Mouse (Mus musculus) urinary bladder, postnatal 14 days (tissue): Measurements from ENCODE around the gene Lcorl.
A peak's percentile ranks its signal among the peaks of the same experiment; 100 is the strongest.
"Not testable (repeated sequence)": the region's sequence is repeated elsewhere in the genome, so short reads cannot be mapped to it uniquely, and the experiment has no call there.

ENCODE experiments used
- DNase-seq: peaks from one replicate; pipeline ENCODE4 v3.0.0; 2021; ENCODE audit warnings: low spot score

Lcorl gene

GRCm38 (mm10) chr5:45709653-45710052 lies 147.8 kb downstream of the Lcorl start:
- DNase-seq, result no peak

DNA sequence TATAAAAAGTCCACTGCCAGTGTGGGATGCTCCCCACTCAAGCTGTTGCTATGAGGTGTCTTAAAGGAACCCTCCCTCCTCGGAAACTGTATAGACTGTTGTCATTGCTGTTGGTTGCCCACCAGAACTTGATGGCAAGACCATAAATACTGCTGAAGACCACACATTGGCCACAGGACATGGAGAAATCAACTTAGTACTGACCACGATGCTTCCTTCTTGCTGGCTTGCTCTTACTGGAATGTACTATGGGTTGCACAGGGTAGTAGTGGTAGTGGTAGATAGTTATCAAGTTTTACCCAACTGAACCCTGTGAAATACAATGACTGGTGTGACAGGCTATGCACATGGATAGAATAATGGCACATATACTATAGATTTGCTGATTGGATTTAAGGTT lies 150.6 kb downstream of the Lcorl start:
- DNase-seq, result no peak

- DNase-seq, result no peak
Observed at GRCm38 (mm10) chr5:45691678-45692077, 165.7 kb downstream of the Lcorl start.

- DNase-seq, result no peak
Observed at GRCm38 (mm10) chr5:45690802-45691201, 166.6 kb downstream of the Lcorl start.

- DNase-seq, result no peak
Observed at GRCm38 (mm10) chr5:45689152-45689551, 168.3 kb downstream of the Lcorl start.

DNA sequence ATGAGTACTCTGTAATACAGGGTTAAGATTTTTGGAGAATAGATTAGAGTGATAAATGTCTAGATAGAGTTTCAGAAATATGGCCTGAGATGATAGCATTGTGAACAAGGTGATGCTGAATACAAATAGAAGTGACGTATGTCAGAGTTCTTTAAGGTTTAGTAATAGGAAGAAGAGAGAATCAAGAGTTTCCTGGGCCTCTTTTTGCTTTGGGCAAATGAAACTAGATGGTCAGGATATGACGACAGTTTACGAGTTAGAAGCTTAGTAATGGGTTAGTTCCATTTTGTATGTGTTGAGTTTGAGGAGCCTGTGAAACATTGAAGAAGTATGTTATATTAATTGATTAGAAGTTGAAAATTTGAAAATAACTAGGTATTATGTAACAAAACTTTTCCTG lies 171.2 kb downstream of the Lcorl start:
- no peak for DNase-seq

DNA sequence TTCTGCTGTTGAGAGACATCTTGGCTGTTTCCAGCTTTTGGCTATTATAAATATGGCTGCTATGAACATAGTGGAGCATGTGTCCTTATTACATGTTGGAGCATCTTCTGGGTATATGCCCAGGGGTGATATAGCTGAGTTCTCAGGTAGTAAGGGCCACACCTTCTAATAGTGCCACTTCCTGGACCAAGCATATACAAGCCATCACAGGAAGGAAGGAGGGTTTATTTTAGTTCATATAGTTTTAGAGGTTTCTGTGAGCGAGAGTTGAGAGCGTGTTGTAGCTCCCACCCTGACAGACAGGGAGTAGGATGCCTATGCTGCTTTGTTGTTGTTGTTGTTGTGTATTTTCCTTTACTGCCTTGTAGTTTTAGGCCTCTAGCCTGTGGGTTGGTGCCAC lies 172.2 kb downstream of the Lcorl start:
- no peak for DNase-seq

DNA sequence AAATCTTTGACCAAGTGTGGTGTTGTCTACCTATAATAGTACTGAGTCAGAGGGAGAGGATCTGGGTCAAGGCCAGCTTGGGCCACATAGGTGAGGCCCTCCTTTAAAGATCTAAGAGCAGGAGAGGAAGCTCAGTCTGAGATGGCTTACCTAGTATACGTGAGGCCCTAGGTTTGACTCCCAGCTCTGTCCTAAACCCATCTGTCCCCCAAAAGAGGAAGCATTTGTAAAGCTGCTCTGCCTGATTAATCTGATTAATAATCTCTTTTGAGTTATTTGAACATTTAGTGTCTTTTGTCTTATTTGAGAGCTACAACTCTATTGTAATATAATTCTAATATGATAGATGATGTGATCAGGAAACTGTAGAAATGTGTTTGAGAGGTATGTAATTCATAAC lies 174.0 kb downstream of the Lcorl start:
- DNase-seq, result no peak

GRCm38 (mm10) chr5:45679955-45680354 lies 177.5 kb downstream of the Lcorl start:
- DNase-seq, result no peak

- DNase-seq, result no peak
Observed at GRCm38 (mm10) chr5:45677639-45678038, 179.8 kb downstream of the Lcorl start.

DNA sequence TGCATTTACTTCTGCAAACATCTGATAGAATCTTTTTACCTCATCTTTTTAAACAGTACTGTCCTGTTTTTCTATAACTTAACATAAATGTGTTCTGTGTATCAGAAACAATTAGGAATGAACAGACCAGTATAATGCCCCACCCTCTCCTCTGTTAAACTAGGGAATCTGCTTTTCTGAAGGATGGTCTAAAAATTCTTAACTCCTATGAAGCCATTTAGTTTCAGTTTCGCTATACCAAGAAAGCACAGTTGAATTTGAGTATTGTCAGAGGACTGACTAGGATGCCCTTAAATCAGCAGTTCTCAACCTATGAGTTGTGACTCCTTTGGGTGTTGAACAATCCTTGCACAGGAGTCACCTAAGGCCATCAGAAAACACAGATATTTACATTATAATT lies 182.4 kb downstream of the Lcorl start:
- DNase-seq, result no peak

DNA sequence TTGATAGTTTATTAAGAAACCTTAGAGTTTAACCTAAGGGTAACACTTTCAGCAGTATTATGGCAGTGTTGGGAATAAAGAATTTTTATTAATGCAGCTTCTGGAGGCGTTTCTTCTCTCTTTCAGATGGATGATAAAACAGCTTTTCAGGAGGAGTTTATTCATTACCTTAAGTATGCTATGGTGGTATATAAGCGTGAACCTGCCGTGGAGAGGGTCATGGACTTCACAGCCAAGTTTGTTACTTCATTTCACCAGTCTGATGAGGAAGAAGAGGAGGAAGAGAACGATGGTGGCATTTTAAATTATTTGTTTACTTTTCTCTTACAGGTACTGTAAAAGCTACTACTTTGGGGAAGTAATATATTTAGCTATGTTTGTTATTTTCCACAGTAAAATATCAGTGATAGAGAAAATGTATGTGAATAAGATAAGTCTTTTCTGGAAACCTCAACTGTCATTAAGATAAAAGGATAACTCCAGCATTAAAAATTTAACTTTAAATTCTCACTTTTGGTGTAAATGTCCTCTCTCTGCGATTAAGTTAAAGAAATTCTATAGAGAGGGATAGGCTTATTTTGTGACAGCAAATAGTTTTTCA lies 186.4 kb downstream of the Lcorl start:
- no peak for DNase-seq

GRCm38 (mm10) chr5:45670280-45670670 lies 187.1 kb downstream of the Lcorl start:
- DNase-seq, result no peak

GRCm38 (mm10) chr5:45669598-45670279 lies 187.7 kb downstream of the Lcorl start, which contains the start of gene Ncapg:
Ncapg (plus strand) TSS chr5:45669919.
- peak; percentile 100 for DNase-seq

- DNase-seq, result no peak
Observed at GRCm38 (mm10) chr5:45669234-45669597, 188.2 kb downstream of the Lcorl start.

GRCm38 (mm10) chr5:45668831-45669230 lies 188.6 kb downstream of the Lcorl start:
- DNase-seq, result no peak

DNA sequence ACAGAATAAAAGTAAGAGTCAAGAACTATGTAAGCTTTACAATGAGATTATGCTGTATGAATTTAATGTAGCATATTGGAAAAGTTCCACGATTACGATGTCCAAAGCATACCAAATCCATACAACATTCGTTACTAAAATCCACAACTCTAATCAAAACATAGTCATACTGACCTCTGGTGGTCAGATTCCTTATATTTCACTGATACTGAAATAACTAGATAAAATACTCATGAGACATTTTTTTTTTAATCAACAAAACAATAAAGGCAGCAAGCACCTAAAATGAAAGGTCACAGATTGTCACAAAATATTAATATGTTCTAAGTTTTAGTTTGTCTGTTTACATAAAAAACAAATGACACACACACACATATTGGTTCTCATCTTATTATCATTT lies 189.1 kb downstream of the Lcorl start:
- no peak for DNase-seq

- not testable (repeated sequence) for DNase-seq
Observed at GRCm38 (mm10) chr5:45658406-45658805, 199.0 kb downstream of the Lcorl start.

GRCm38 (mm10) chr5:45651026-45651703 lies 206.2 kb downstream of the Lcorl start:
- no peak for DNase-seq
